Mouse (Mus musculus) small intestine, adult 2 months (tissue): ENCODE results near the gene Grip2. TPM values are rescaled to one million over a fixed set of nuclear protein-coding genes. Genes with fewer than 3 reads are reported as not detected.

Source experiments
- H3K27ac ChIP-seq: fragments of 200-500 bp; 2 replicates; pipeline ENCODE4 v1.5.1; 2012; ENCODE audit warnings: low read depth, low read length, control low read depth, inconsistent platforms; ENCODE audit not compliant: insufficient read depth
- H3K27me3 ChIP-seq: fragments of 200-500 bp; 2 replicates; pipeline ENCODE4 v1.6.1; 2012; ENCODE audit warnings: mild to moderate bottlenecking, moderate library complexity, low read length, inconsistent platforms; ENCODE audit not compliant: control insufficient read depth, insufficient read depth
- H3K36me3 ChIP-seq: fragments of 200-500 bp; 2 replicates; pipeline ENCODE4 v1.6.1; 2012; ENCODE audit warnings: mild to moderate bottlenecking, low read length, control low read depth, inconsistent platforms; ENCODE audit not compliant: control insufficient read depth, insufficient read depth
- H3K4me1 ChIP-seq: fragments of 200-500 bp; 2 replicates; pipeline ENCODE4 v1.6.1; 2012; ENCODE audit warnings: low read length, inconsistent platforms, mixed read lengths; ENCODE audit not compliant: control insufficient read depth, insufficient read depth, insufficient read length
- H3K4me3 ChIP-seq: fragments of 200-500 bp; 2 replicates; pipeline ENCODE4 v1.5.1; 2012; ENCODE audit warnings: low read depth, mild to moderate bottlenecking, control low read depth, inconsistent platforms, low read length, moderate library complexity
- CTCF ChIP-seq: fragments of 200-500 bp; IDR thresholded peaks from 2 replicates; pipeline ENCODE4 v1.5.1; 2012; ENCODE audit warnings: low read depth, mild to moderate bottlenecking, control low read depth, inconsistent platforms, low read length, moderate library complexity, mixed read lengths; ENCODE audit not compliant: insufficient replicate concordance, insufficient read length; ENCODE audit errors: extremely low read depth
- POLR2A ChIP-seq: fragments of 200-500 bp; IDR thresholded peaks from 2 replicates; pipeline ENCODE4 v1.6.1; 2012; ENCODE audit warnings: low read depth, mild to moderate bottlenecking, control low read depth, inconsistent platforms, low read length, moderate library complexity
- WGBS: fragments of 180-500 bp; shearing (Covaris S2); methylation state at CpG from one replicate; pipeline ENCODE4 v1.1.7; 2018; 5-methylcytosine and 5-hydroxymethylcytosine counted together
- polyA plus RNA-seq: library from polyadenylated mRNA; depleted of rRNA; stranded (reverse); fragments of >200 nt; gene quantifications from 2 replicates; pipeline ENCODE4 v1.2.3, GENCODE M21; 2012

Gene Grip2
- polyA plus RNA-seq, 1 experiment, result 0.82 TPM

DNA sequence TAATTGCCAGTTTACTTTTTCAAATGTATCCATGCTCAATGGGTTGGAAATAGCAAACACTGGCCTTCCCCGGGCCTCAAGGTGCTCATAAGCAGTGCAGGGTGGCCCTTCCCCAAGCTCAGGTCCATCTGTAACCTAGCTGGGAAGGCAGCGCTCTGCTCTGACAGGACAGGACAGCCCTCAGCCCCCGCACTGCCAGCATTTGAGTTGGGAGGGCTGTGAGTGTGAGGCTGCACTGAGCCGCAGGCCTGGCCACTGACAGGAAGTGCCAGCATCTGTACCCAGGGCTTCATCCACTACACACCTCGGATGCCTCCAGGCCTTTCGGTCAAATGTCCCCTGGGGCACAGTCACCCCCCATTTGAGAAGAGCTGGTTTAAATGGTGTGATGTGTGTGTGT, 11.1 kb downstream of the Grip2 start:
- H3K27me3 ChIP-seq, result no peaks in the 10 kb centered on the region
- no peak overlapping the region for H3K4me3 ChIP-seq
- no peak for TF ChIP-seq POLR2A
- no peak for TF ChIP-seq CTCF
- H3K36me3 ChIP-seq, result no peaks in the 10 kb centered on the region
- H3K4me1 ChIP-seq, result no peaks in the 10 kb centered on the region
- no peak overlapping the region for H3K27ac ChIP-seq
- WGBS, result 85% methylated on average over 6 of the region's 6 CpGs

DNA sequence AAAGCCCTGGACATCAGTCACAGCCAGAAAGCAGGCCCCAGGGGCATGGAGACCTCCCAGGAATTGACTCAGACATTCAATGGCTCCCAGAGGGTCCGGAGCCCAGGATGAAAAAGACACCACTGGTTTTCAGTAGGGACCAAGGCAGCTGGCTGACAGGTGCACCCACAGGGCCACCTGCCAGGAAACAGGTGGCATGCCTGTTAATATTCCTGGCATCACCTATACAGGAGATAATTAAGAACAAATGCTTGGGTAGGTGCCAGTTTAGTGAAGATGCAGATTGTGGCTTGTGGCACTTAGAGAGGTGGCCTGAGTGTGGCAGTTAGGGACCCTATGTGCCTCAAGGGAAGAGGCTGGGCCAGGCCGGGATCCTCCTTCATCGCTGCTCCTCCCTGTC, 13.4 kb downstream of the Grip2 start:
- 25% methylated on average over 3 of the region's 3 CpGs for WGBS
- no peak overlapping the region for H3K27ac ChIP-seq
- no peaks in the 10 kb centered on the region for H3K36me3 ChIP-seq
- TF ChIP-seq POLR2A, result no peak
- no peak for TF ChIP-seq CTCF
- no peaks in the 10 kb centered on the region for H3K4me1 ChIP-seq
- no peak overlapping the region for H3K4me3 ChIP-seq
- no peaks in the 10 kb centered on the region for H3K27me3 ChIP-seq

DNA sequence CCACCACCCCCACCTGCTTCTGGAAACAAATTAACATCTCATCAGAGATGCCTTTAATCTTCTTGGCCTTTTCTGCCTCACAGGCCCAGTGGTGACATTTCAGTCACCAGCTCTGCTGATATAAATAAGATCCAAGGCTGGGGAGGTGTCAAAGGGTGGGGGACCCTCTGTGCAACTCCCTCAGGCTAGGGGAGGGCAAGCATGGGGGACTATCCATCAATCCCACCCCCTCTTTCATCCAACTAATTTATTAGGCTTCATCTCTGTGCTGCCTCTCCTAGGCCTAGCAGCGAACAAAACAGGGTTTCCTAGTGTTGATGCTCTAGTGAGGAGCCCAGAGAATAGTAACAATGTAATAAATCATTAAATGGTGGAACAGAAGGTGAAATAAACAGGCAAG, 17.0 kb downstream of the Grip2 start:
- Histone ChIP-seq H3K27me3 (peaks cover 14% of the 10 kb centered on the region), H3K27ac (no peak overlapping the region), H3K4me1 (peaks cover 2% of the 10 kb centered on the region; the same call in 1 of the 2 replicates), H3K36me3 (no peaks in the 10 kb centered on the region), H3K4me3 (no peak overlapping the region)
- TF ChIP-seq POLR2A (no peak), CTCF (no peak)
- WGBS, result 52% methylated on average over 1 of the region's 1 CpGs

DNA sequence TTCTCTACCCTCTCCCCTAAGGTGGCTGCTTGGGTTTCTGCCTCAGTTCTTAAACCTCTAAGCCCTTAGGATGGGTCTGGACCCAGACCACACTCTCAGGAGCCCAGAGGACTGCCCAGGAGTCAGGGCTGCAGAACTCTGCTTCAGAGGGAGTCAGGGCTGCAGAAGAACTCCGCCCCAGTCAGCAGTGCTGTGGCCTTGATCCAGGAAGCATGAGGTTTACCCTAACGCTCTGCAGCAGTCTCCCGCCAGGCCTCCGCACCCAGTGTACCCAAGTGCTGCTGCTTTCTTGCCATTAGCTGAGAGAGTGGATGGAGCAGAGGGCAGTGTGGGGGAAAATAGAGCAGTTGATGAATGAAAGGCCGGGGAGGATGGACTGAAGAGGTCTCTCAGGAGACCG, 19.0 kb downstream of the Grip2 start:
- no peaks in the 10 kb centered on the region for H3K36me3 ChIP-seq
- peaks cover 14% of the 10 kb centered on the region for H3K27me3 ChIP-seq
- H3K4me1 ChIP-seq, result peaks cover 2% of the 10 kb centered on the region; the same call in 1 of the 2 replicates
- TF ChIP-seq POLR2A (no peak), CTCF (no peak)
- no peak overlapping the region for H3K27ac ChIP-seq
- WGBS, result 29% methylated on average over 6 of the region's 6 CpGs
- H3K4me3 ChIP-seq, result no peak overlapping the region

DNA sequence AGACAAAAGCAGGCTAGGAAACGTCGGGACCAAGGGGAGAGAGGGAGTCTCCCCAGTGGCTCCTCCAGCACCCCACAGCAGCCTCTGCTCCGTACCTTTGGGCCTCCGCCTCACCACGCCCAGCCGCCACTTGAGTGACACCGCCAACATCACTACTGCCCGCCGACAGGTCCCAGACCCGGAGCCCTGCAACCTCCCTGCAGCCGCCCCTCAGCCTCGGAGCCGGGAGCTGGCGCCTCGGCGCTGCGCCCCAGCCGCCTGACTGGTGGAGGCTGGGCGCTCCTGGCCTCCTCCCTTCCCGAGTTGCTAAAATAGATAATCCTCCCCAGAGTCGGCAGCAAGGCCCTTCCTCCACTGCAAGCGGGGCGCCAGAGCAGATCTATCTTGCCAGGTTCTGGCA, 19.9 kb downstream of the Grip2 start:
- WGBS, result 5% methylated on average over 23 of the region's 23 CpGs
- H3K4me3 ChIP-seq, result no peak overlapping the region
- peaks cover 14% of the 10 kb centered on the region for H3K27me3 ChIP-seq
- peaks cover 2% of the 10 kb centered on the region; the same call in 1 of the 2 replicates for H3K4me1 ChIP-seq
- TF ChIP-seq CTCF (no peak), POLR2A (no peak)
- H3K27ac ChIP-seq, result no peak overlapping the region
- H3K36me3 ChIP-seq, result no peaks in the 10 kb centered on the region

DNA sequence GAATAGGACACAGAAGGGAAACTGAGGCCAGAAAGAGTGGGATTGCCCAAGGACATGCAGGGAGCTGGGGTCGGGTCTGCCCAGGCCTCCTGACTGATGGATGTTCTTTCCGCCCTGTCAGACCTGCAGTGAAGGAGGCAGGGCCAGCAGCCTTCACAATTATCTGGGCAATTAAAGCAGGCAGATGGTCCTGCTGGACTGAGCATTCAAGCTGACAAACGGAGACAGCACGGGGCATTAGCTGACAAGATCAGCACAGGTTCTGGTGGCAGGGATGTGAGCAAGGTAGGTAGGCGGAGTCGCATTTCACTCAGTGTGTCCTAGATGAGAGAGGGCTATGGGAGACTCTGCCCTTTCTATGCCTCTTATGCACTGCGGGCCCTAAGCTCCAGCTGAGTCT, 22.9 kb downstream of the Grip2 start:
- TF ChIP-seq CTCF (no peak), POLR2A (no peak)
- no peak overlapping the region for H3K27ac ChIP-seq
- WGBS, result 49% methylated on average over 7 of the region's 7 CpGs
- H3K4me1 ChIP-seq, result peaks cover 2% of the 10 kb centered on the region; the same call in 1 of the 2 replicates
- no peak overlapping the region for H3K4me3 ChIP-seq
- H3K36me3 ChIP-seq, result no peaks in the 10 kb centered on the region
- H3K27me3 ChIP-seq, result peaks cover 14% of the 10 kb centered on the region

DNA sequence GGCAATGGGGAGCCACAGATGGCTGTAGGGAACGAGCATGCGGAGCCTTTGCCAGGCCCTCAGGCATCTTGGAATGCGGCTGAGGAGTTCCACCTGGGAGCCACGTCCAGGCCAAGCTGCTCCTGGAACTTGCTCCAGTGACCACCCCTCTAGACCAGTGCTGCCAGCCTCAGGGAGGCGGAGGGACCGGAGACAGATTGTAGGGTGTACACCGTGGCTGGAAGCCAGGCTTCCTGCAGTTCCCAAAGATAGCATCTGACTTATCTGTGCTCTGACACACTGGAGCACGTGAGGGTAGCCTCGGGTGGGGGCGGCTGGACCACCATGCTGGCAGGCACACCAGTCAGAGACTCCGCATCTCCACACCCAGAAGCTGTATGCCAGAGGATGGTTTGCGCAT, 28.6 kb downstream of the Grip2 start:
- Histone ChIP-seq H3K4me1 (peaks cover 5% of the 10 kb centered on the region; the same call in 1 of the 2 replicates), H3K36me3 (no peaks in the 10 kb centered on the region), H3K4me3 (no peak overlapping the region), H3K27me3 (no peaks in the 10 kb centered on the region), H3K27ac (no peak overlapping the region)
- 58% methylated on average over 12 of the region's 12 CpGs for WGBS
- TF ChIP-seq CTCF (no peak), POLR2A (no peak)
